Mouse (Mus musculus) lung, postnatal 0 days (tissue): ENCODE results near the gene Irf2.

Source experiments
- CTCF ChIP-seq: IDR thresholded peaks from 2 replicates; pipeline ENCODE4 v1.5.1; 2016; ENCODE audit warnings: antibody characterized with exemption, mild to moderate bottlenecking
- EP300 ChIP-seq: IDR thresholded peaks from 2 replicates; pipeline ENCODE4 v1.6.1; 2016; ENCODE audit warnings: antibody characterized with exemption, mild to moderate bottlenecking, control low read depth

DNA sequence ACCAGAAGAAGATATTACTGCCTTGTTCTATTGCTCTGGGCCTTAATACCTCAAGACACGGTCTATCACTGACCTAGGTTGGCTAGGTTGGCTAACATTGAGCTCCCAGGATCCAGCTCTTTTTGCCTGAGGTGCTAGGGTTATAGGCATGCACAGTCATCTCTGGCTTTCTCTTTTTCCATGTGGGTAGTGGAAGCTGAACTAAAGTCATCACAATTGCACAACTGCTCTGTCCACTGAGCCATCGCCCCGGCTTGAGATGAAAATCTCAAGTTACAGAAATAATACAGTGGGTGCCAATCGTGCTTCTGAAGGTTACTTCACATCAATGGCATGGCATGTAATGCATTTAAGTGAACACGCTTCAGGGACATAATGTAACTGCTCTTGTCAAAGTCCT, 156.5 kb downstream of the Irf2 start:
- TF ChIP-seq EP300, result no peak
- no peak for TF ChIP-seq CTCF
